Mouse (Mus musculus) cortical plate, adult 2 months (tissue): ENCODE data around the gene Slc12a5. TPM values are rescaled to one million over a fixed set of nuclear protein-coding genes. Genes with fewer than 3 reads are reported as not detected.

Experiments
- H3K27ac ChIP-seq: fragments of 200-500 bp; 2 replicates; pipeline ENCODE4 v1.5.1; 2012; ENCODE audit warnings: low read length, control low read depth, inconsistent platforms; ENCODE audit not compliant: insufficient read depth
- H3K4me1 ChIP-seq: fragments of 200-500 bp; 2 replicates; pipeline ENCODE4 v1.6.1; 2011; ENCODE audit warnings: low read length; ENCODE audit not compliant: control insufficient read depth, insufficient read depth
- H3K4me3 ChIP-seq: fragments of 200-500 bp; 2 replicates; pipeline ENCODE4 v1.5.1; 2011; ENCODE audit warnings: mild to moderate bottlenecking, low read length, control low read depth; ENCODE audit not compliant: insufficient read depth
- CTCF ChIP-seq: fragments of 200-500 bp; IDR thresholded peaks from 2 replicates; pipeline ENCODE4 v1.5.1; 2011; ENCODE audit warnings: mild to moderate bottlenecking, control low read depth, low read length; ENCODE audit not compliant: insufficient read depth; ENCODE audit errors: extremely low read depth
- POLR2A ChIP-seq: fragments of 200-500 bp; IDR thresholded peaks from 2 replicates; pipeline ENCODE4 v1.6.1; 2011; ENCODE audit warnings: mild to moderate bottlenecking, low read length, control low read depth; ENCODE audit not compliant: insufficient read depth; ENCODE audit errors: extremely low read depth
- polyA plus RNA-seq: library from polyadenylated mRNA; depleted of rRNA; stranded (reverse); fragments of >200 nt; gene quantifications from 2 replicates; pipeline ENCODE4 v1.2.3, GENCODE M21; 2012

Gene Slc12a5
- polyA plus RNA-seq, 1 experiment = 396 TPM

DNA sequence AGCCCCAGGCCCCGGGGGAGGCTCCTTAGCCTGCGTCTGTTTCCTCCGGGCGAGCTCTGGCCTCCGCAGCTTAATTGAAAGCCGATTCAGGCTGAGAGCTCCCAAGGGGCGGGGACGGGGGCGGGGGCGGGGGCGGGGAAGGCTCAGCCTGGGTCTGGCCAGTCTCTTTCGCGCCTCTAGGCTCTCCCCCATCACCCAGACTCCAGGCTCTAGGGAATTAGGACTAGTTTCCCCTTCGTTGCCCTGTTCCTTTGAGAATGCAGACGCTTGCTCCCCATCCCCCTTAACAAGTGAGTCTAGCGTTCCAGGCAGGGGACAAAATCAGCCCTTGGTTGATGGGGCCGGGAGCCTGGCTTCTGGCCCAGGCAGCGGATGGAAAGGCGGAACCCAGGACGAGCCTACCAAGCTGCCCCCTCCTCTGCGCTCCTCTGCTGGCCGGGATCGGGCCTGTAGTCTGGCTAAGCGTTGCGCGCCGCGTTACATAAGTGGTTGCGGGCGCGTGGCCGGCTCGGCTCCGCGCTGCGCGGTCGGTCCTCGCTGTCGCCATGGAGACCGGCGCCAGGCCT, 10.1 kb downstream of the Slc12a5 start:
- Histone ChIP-seq H3K27ac (peak overlapping the region; percentile 89), H3K4me1 (peaks cover 13% of the 10 kb centered on the region), H3K4me3 (peak overlapping the region; percentile 59)
- TF ChIP-seq CTCF (no peak), POLR2A (peak; percentile 66)

DNA sequence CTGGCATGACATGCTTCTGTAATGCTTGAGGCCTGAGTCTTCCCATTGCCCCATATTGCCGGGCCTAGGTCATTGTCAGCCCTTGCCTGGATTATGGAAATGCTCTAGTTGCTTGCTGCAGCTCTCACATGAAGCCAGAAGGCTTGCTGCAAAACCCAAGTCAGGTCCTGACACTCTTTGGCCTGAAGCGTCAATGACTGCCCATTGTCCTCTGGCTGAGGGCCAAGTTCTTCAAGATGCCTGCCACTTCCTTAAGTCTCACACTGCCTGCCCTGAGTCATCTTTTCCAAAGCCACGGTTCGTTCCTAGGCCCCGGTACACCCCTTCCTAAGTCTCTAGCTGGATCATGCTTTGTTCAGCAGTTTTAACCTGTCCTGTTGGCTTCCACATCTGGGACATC, 12.0 kb downstream of the Slc12a5 start:
- peaks cover 14% of the 10 kb centered on the region for H3K4me1 ChIP-seq
- no peak overlapping the region for H3K4me3 ChIP-seq
- TF ChIP-seq POLR2A = no peak
- no peak for TF ChIP-seq CTCF
- H3K27ac ChIP-seq = no peak overlapping the region

GRCm38 (mm10) chr2:164975611-164976010, 15.0 kb downstream of the Slc12a5 start:
- no peak for TF ChIP-seq CTCF
- TF ChIP-seq POLR2A = no peak
- Histone ChIP-seq H3K4me1 (peaks cover 14% of the 10 kb centered on the region), H3K4me3 (no peak overlapping the region), H3K27ac (no peak overlapping the region)

DNA sequence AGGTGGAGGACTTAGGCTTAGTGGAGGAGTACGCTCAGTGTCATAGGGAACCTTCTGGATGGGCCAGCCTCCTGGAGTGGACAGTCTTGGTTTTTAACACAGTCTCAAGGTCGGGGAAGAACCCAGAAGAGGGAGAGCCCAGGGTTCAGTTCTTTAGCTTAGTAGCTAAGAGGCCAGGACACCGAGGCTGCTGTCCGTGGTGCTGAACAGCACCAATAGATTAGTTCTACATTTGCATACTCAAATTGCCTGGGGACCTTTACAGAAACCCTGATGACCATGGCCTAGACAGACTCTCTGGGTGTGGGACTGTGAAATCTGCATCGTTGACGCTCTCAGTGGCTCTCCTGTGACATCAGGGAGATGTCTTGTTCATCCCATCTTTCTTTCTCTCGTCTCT, 19.1 kb downstream of the Slc12a5 start:
- no peak overlapping the region for H3K4me3 ChIP-seq

DNA sequence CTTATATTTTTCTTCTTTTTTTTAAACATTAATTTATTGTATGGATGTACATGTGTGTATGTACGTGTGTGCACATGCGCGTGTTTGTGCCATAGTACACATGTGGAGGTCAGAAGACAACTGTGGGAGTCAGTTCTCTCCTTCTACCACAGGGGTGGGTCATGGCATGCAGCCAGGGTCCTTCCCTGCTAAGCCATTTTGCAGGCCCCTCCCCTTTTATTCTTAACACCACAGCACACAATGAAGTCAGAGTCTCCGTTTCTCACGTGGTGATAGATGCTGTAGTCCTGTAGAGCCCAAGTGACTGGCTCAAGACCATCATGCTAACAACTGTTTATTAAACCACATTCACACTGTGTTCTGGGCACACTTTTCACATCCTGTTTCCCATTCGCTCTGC, 25.4 kb downstream of the Slc12a5 start:
- Histone ChIP-seq H3K4me1 (peaks cover 4% of the 10 kb centered on the region; the same call in 1 of the 2 replicates), H3K27ac (no peak overlapping the region), H3K4me3 (no peak overlapping the region)
- TF ChIP-seq POLR2A = no peak
- TF ChIP-seq CTCF = no peak

More for the DNA sequence above, 19.1 kb downstream of the Slc12a5 start:
- no peak for TF ChIP-seq CTCF
- TF ChIP-seq POLR2A = no peak
- Histone ChIP-seq H3K4me1 (peaks cover 3% of the 10 kb centered on the region; the same call in 1 of the 2 replicates), H3K27ac (no peak overlapping the region)

DNA sequence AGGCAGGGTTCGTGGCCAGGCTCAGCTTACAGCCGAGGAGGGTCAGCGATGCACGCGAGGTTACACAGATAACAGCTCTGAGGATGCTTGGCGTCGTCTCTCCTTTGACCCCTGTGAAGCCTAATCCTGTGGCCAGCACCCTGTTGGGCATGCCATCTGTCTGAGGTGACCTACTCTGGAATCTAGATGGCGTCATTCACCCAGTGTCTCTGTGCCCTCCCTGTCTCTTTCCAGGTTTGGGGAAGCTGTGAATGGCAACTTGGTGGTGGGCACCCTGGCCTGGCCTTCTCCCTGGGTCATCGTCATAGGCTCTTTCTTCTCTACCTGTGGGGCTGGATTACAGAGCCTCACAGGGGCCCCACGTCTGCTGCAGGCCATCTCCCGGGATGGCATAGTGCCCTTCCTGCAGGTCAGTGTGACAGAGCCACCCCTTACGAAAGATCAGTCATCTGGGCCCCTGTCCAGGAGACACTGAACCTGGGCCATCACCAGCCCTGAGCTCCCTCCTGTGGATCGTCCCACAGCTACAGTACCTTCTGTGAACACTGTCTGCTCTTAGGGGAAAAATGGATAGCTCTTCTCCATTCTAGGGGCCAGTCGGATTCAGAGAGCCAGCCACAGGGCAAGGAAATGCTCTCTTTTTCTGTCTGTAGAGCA, 25.9 kb downstream of the Slc12a5 start:
- H3K4me3 ChIP-seq = no peak overlapping the region
- H3K4me1 ChIP-seq = peaks cover 4% of the 10 kb centered on the region; the same call in 1 of the 2 replicates
- no peak overlapping the region for H3K27ac ChIP-seq
- TF ChIP-seq POLR2A (no peak), CTCF (no peak)

DNA sequence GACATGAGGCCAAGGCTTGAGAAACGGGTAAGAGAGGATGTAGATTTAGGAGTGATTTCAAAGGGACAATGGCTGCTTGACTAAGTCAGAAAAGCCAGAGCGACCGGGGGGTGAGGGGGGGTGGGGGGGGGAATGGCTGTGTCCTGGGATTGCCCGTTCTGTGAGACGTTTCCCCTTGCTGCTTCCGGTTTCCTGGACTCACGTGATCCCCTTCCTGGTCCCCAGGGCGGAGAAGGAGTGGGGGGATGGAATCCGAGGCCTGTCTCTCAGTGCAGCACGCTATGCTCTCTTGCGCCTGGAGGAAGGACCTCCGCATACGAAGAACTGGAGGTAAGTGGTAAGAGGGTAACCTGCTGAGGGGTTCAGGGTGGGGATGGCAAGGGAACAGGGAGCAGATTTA, 28.2 kb downstream of the Slc12a5 start:
- peaks cover 4% of the 10 kb centered on the region; the same call in 1 of the 2 replicates for H3K4me1 ChIP-seq
- no peak overlapping the region for H3K4me3 ChIP-seq
- H3K27ac ChIP-seq = no peak overlapping the region
- TF ChIP-seq CTCF (no peak), POLR2A (no peak)

DNA sequence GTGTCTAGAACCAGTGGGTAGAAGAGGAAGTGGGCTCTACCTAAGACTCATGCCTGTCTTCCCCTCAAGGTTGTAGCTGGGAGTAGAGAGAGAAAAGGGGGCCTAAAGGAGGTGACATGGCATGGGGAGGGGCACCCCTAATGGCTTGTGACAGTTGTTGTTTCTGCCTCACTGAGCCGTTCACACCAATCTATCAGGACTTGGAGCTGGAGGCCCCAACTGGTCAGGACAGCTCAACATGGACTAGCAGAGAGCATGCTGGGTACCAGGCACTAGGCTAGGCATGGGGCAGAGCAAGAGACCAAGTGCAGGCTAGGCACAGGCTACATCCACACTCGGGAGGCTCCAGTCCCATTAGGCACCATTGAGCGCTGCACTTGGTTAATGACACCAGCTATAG, 30.5 kb downstream of the Slc12a5 start:
- no peak for TF ChIP-seq CTCF
- no peak for TF ChIP-seq POLR2A
- no peak overlapping the region for H3K4me3 ChIP-seq
- H3K4me1 ChIP-seq = peaks cover 7% of the 10 kb centered on the region
- no peak overlapping the region for H3K27ac ChIP-seq

- no peak overlapping the region for H3K4me3 ChIP-seq
- TF ChIP-seq CTCF (no peak), POLR2A (no peak)
Measured at GRCm38 (mm10) chr2:164991808-164992207, 31.2 kb downstream of the Slc12a5 start.

GRCm38 (mm10) chr2:164994156-164994555, 33.6 kb downstream of the Slc12a5 start:
- H3K27ac ChIP-seq = peak overlapping the region; percentile 54
- peaks cover 4% of the 10 kb centered on the region for H3K4me1 ChIP-seq
- no peak for TF ChIP-seq CTCF
- TF ChIP-seq POLR2A = no peak
- no peak overlapping the region for H3K4me3 ChIP-seq

More at GRCm38 (mm10) chr2:164991808-164992207, 31.2 kb downstream of the Slc12a5 start:
- Histone ChIP-seq H3K4me1 (peaks cover 7% of the 10 kb centered on the region), H3K27ac (no peak overlapping the region)
